Mouse (Mus musculus) spleen, adult 18-20 months (tissue): ENCODE measurements around the gene Ncor2.

ENCODE experiments used
- DNase-seq, 2 experiments: peaks; one replicate each; pipeline ENCODE4 v3.0.0; 2022; ENCODE audit warnings: mixed read lengths in 2 of 2

Gene Ncor2

GRCm38 (mm10) chr5:125124002-125124401 is 55.0 kb downstream of the Ncor2 start:
- DNase-seq = no peak

GRCm38 (mm10) chr5:125123206-125123605 is 55.8 kb downstream of the Ncor2 start:
- DNase-seq = no peak

- DNase-seq = no peak
Observed at GRCm38 (mm10) chr5:125122546-125122945, 56.5 kb downstream of the Ncor2 start.

- DNase-seq = no peak
Observed at GRCm38 (mm10) chr5:125122049-125122448, 57.0 kb downstream of the Ncor2 start.

GRCm38 (mm10) chr5:125120517-125121303 is 58.3 kb downstream of the Ncor2 start:
- no peak for DNase-seq

GRCm38 (mm10) chr5:125117238-125117637 is 61.8 kb downstream of the Ncor2 start:
- no peak for DNase-seq

- no peak for DNase-seq
Observed at GRCm38 (mm10) chr5:125113029-125113428, 66.0 kb downstream of the Ncor2 start.

- DNase-seq = no peak
Observed at GRCm38 (mm10) chr5:125112588-125112987, 66.4 kb downstream of the Ncor2 start.

GRCm38 (mm10) chr5:125111137-125111536 is 67.9 kb downstream of the Ncor2 start:
- DNase-seq = no peak

GRCm38 (mm10) chr5:125110722-125111121 is 68.3 kb downstream of the Ncor2 start:
- no peak for DNase-seq

GRCm38 (mm10) chr5:125110196-125110595 is 68.8 kb downstream of the Ncor2 start:
- no peak for DNase-seq

GRCm38 (mm10) chr5:125107011-125107651 is 71.9 kb downstream of the Ncor2 start:
- peak; percentile 12 to 60 for DNase-seq

GRCm38 (mm10) chr5:125106191-125106590 is 72.8 kb downstream of the Ncor2 start:
- peak; percentile 54 for DNase-seq

GRCm38 (mm10) chr5:125104841-125105240 is 74.2 kb downstream of the Ncor2 start:
- DNase-seq = no peak

GRCm38 (mm10) chr5:125103396-125103795 is 75.6 kb downstream of the Ncor2 start:
- no peak for DNase-seq

GRCm38 (mm10) chr5:125102907-125103306 is 76.1 kb downstream of the Ncor2 start:
- no peak for DNase-seq

GRCm38 (mm10) chr5:125102352-125102751 is 76.7 kb downstream of the Ncor2 start:
- no peak for DNase-seq

- DNase-seq = no peak
Observed at GRCm38 (mm10) chr5:125099785-125100350, 79.2 kb downstream of the Ncor2 start.

GRCm38 (mm10) chr5:125098692-125099091 is 80.3 kb downstream of the Ncor2 start:
- DNase-seq = no peak

- no peak for DNase-seq
Observed at GRCm38 (mm10) chr5:125096368-125096767, 82.7 kb downstream of the Ncor2 start.

- DNase-seq = no peak
Observed at GRCm38 (mm10) chr5:125095525-125096175, 83.4 kb downstream of the Ncor2 start.

- no peak for DNase-seq
Observed at GRCm38 (mm10) chr5:125093795-125094194, 85.2 kb downstream of the Ncor2 start.

GRCm38 (mm10) chr5:125088076-125088475 is 90.9 kb downstream of the Ncor2 start:
- no peak for DNase-seq
